Mouse (Mus musculus): ENCODE measurements around the gene Lhpp.

Gene Lhpp

DNA sequence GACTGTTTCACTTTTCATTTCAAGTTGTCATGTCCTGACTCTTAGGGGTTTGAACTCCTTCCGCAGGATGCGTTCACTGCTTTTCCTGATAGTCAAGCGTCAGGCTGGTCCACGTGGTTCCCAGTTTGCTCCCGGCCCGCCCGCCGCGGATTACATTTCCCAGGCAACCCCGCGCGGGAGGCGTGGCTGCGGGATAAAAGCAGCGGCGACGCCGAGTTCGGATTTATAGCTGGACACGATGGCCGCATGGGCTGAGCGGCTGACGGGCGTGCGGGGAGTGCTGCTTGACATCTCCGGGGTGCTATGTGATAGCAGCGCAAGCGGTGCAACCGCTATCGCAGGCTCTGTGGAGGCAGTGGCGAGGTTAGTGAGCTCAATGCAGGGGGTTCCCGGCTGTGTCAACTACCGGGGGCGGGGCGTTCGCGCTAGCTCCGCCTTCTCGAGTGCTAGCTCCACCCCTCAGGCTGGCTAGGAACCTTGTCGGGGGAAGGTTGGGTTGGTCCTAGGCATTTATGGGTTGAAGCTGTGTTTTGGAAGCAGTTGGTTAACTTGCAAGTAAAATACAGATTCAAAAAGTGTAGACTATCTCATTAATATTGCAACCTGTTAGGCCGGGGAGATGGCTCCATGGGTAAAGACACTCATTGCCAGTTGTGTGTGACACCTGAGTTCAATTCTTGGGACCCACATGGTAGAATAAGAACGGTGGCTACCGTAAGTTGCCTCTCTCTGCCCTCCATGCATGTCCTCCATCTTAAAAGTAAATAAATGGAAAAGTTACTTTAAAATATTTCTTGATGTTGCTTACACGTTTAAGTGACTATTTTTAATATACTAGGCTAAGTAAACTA is at the start of gene Lhpp:
Gene Lhpp (plus strand): TSS at position 171 of the 851 bp plus-strand sequence.
- DNase-seq (ENCODE audit: inconsistent age in 2 of 2, low spot score in 1 of 2), result peak; percentile 90 to 96

DNA sequence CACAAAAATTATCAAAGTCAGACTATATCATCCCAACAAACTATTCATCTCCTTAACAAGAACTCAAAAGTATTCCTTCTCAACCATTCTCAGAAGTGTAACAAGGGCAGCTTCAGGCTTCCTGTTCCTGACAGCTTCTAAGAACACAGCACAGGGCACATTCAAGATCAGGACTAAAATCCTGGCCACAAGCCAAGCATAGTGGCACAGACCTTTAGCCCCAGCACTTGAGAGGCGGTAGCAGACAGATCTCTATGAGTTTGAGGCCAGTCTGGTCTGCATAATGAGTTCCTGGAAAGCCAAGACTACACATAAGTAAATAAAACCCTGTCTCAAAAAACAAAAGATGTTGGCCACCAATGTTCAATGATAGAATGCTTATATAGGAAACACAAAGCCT is 44.6 kb upstream of the Lhpp start:
- no peak for DNase-seq (ENCODE audit: inconsistent age in 2 of 2, low spot score in 1 of 2)

DNA sequence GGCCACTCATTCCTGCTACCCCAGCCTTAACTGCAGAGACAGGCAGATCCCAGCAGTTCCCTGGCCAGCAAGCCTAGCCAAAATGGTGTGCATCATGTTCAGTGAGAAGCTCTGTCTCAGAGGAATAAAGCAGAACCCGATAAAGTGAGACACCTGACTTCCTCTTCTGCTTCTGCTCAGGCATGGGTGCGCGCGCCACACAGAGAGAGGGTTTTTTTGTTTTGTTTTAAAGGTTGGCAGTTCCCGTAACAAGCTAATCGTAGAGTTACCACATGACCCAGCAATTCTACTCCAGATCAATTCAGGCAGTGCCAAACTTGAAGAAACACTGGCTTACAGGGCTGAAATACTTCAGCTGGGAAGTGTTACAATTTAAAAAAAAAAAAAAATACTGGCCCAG is 41.6 kb upstream of the Lhpp start:
- DNase-seq (ENCODE audit: inconsistent age in 2 of 2, low spot score in 1 of 2), result no peak

DNA sequence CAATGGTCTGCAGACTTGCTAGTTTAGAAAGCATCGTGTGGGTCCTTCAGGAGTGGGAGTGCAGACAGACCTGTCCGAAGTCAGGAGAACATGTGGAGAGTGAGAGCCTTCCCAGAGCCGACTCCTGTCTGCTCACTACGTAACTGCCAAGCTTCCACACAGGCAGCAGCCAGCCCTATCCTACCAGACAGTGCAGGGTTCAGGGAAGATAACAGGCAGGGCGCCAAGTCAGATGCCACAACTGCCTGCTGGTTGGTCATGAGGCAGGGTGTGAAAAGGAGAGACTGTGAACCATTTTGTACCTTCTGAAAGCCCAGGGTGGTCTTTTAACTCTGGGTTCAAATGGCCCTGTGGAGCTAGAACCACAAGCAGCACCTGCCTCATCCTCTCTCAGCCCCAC is 40.4 kb upstream of the Lhpp start:
- peak in 1 of 2 experiments; percentile 24 for DNase-seq (ENCODE audit: inconsistent age in 2 of 2, low spot score in 1 of 2)

DNA sequence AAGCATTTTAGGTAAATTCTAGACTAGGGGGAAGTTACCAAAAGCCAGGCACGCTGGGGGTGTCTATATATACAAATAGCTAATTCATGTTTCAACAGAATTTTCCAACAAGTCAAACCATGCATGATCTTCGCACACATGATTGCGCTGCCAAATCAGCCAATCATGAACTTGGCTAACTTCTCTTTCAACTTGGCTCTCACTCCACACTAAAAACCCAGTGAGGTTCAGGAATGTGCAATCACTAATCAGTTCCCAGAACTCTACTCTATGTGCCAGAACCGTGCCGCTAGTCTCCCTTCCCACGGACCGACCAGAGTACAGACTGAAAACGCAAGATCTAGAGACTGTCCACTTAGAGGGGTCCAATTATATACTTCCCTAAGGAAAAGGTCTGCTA is 39.0 kb upstream of the Lhpp start:
- peak in 1 of 2 experiments; percentile 53 for DNase-seq (ENCODE audit: inconsistent age in 2 of 2, low spot score in 1 of 2)

DNA sequence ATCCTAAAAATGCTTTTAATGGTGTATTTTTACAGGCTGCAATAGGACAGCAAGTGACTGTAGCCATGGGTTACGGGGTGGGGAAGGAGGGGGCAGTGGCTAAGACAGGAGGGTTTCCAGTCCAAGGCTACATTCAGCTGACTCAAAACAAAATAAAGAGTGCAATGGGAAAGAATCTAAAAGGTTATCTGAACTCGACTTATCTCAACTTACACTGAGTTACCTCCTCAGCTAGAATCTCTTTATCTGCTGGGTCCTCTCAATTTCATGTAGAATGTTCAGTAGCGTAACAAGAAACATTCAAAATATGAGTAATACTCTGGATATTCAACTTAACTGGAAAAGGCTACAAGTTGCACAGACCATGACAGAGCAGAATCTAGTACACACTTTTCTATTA is 37.7 kb upstream of the Lhpp start:
- DNase-seq (ENCODE audit: inconsistent age in 2 of 2, low spot score in 1 of 2), result no peak

DNA sequence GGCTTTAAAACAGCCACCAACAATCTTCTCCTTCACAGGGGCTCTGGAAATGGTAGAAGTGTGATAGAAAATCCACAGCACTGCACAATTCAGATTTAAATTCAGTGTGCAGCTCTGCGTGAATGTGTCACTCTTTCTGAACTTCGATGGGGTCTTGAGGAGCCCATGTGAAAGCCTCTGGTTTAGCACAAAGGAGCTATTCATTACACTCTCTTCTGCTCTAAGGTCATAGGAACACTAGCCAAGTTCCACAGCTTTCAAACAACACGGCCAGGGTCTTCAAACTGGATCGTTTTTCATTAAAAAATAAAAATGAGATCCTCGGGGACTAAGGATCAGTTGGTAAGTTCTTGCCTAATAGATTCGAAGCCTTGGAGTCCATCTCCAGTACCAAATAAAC is 37.2 kb upstream of the Lhpp start:
- DNase-seq (ENCODE audit: inconsistent age in 2 of 2, low spot score in 1 of 2), result no peak

DNA sequence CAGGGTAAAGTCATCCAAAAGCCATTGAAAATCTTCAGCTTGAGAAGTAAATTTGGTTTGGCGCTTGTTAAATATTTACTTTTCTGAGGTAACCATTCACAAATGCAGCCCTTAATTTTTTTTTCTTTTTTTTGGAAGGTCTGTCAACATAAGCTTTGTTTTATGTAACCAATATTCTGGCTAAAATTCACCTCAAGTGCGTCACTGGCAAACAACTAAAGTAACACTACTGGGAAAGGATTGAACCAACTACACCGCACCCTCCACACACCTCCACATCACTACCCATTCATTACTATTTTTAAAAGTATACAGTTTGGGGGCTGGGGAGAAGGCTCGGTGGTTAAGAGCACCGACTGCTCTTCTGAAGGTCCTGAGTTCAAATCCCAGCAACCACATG is 35.8 kb upstream of the Lhpp start:
- DNase-seq (ENCODE audit: inconsistent age in 2 of 2, low spot score in 1 of 2), result no peak

DNA sequence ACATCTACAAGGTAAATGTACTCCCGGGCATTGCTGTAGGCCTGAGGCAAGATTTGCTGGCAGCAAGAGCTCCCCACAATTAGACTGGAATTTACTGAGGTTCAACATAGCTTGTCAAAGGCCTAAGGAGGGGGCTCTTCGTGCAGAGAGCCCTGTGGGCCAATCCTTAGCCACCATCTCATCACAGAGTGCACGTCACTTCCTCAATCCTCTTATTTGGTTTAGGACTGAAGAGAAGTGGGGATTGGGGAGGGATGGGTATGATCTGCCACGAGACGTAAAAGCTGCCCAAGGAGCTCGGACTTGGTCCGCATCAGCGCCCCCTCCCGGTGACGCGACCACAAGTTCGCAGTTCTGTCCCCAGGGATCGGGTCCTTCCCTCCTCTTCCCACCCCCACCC is 34.8 kb upstream of the Lhpp start:
- DNase-seq (ENCODE audit: inconsistent age in 2 of 2, low spot score in 1 of 2), result peak; percentile 85 to 92

DNA sequence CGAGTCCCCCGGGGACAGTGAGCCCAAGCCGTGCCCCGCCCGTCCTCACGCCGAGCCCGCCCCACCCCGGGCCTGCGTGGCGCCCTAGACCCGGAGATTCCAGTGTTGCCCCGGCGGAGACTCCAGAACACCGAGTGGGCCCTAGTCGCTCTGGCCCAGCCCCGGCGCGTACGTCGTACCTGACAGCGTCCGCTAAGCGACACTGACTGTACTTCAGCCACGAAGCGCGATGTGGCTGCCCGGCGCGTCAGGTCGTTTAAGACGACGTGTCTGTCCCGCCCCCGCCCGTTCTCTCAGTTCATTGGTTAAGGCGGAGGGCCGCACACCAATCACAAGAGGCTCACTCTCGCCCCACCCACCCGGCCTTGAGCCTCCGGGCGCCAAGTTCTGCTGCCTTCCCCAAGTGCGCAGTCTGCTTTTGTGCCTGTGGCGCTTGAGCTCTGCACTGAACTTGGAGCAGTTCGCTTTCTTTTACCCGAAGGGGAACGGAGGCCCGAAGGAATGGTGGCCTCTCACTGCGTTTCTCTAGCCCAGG is 34.3 kb upstream of the Lhpp start, which contains the start of gene Oat:
Gene Oat (minus strand): TSS at position 283 of the 535 bp plus-strand sequence.
- DNase-seq (ENCODE audit: inconsistent age in 2 of 2, low spot score in 1 of 2), result peak; percentile 96 to 99

DNA sequence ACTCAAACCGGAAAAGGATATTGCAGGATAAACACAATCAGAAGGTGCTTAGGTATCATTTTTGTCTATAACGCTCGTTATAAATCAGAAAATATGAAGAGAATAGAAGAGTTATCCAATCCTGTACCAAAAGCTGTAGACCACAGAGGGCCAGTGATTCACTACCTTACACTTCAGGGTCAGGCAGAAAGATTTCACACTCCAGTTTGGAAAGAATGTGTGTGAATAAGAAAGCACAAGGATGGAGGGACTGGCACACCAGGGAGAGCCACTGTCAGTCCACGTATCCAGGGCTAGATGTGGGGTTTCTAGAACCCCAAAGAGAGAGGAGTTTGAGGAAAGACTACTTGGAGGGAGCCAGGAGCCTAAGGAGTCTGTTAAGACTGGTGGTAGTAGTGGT is 33.5 kb upstream of the Lhpp start:
- peak in 1 of 2 experiments; percentile 69 for DNase-seq (ENCODE audit: inconsistent age in 2 of 2, low spot score in 1 of 2)

DNA sequence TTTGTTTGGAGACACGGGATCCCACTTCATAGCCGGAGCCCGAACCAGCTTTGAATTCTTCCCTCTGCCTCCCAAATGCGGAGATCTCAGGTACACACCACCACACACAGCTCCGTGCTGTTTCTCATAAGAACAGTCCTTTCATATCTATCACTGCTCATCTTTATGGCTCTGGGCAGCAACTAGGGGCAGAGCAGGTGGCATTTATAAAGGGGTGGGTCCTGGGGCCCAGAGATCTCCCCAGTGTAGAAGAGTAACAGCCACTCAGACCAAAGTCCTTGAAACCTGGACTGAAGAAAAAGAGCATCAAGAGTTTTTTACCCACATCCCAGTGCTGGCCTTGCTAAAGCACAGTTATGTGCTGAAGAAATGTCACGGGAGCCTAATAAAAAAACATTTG is 29.9 kb upstream of the Lhpp start:
- no peak for DNase-seq (ENCODE audit: inconsistent age in 2 of 2, low spot score in 1 of 2)

DNA sequence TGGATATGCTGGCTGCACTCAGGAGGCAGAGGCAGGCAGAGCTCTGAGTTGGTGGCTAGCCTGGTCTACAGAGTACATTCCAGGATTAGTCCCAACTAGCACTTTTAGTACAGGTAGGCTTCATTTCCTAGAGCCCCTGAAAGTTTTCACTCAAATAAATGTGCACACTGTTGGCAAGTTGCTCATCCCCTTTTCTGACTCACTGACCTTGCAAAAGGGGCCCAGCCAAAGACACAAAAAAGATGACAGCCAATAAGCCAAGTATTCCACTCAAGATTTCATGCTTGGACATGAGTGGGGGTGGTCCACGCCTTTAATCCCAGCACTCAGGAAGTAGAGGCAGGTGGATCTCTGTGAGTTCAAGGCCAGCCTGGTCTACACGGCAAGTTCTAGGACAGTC is 29.0 kb upstream of the Lhpp start:
- DNase-seq (ENCODE audit: inconsistent age in 2 of 2, low spot score in 1 of 2), result peak; percentile 42 to 78

DNA sequence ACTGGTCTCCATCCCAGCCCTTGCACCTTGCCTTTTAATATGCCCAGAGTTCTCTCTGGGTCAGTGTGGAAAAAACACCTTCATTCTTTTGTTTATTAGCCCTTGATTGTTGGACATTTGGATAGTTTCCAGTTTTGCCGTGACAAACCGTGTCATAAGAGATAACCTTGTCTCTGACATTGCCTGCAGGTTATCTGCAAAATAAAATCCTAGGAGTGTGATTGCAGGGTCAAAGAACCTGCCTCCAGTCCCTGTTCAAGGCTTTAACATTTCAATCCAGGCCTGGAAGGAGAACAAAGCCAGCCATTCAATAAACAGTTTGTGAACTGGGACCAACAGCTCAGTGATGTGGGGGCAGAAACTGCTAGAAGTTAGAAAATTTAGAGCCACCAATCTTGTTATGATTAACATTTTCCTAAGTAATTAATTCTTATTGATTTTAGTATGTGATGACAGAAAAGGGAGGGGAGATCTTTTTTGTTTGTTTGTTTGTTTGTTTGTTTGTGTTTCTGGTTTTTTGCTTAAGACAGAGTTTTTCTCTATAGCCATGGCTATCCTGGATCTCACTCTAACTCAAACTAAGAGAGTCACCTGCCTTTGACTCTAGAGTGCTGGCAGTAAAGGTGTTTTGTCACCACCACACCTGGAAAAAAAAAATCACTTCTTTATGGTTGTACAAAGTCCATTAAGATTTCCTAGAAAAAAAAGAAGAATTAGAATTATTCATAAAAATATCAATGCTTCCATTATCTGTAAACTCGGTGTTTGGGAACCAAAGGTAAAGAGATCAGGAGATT is 24.5 kb upstream of the Lhpp start:
- DNase-seq (ENCODE audit: inconsistent age in 2 of 2, low spot score in 1 of 2), result no peak

DNA sequence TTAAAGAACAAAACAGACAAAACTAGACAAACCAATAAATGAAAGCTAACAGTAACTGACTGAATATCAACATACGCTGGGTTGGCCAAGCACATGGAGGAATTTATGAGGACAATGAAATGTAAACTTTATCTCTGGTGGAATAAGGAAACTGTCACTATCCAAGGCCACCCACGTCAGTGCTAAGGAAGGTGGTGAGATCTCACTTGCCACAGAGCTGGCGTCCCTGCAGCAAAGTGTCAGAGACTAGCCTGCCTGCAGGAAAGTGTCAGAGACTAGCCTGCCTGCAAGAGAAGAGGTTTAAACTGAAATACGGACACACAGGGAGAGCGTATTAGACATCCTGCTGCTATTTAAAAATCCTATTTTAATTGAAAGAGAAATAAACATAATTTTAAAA is 23.3 kb upstream of the Lhpp start:
- DNase-seq (ENCODE audit: inconsistent age in 2 of 2, low spot score in 1 of 2), result no peak

DNA sequence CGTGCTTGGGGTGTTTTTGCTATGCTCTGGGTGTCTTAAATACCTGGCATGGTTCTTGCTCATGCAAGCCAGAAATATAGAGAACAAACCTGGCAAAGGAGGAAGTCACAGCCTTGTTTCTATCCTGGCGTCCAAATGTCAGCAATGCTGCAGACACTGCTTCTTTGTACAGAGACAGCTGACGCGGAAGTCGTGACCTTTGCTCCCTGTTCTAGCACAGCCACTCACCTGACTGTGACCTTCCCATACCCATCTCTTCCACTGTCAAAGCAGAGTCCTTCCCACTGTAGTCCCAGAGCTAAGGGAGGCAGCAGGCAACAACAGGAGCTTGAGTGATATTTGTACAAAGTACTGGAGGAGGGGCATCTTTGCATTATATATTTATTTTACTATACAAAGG is 20.8 kb upstream of the Lhpp start:
- no peak for DNase-seq (ENCODE audit: inconsistent age in 2 of 2, low spot score in 1 of 2)

DNA sequence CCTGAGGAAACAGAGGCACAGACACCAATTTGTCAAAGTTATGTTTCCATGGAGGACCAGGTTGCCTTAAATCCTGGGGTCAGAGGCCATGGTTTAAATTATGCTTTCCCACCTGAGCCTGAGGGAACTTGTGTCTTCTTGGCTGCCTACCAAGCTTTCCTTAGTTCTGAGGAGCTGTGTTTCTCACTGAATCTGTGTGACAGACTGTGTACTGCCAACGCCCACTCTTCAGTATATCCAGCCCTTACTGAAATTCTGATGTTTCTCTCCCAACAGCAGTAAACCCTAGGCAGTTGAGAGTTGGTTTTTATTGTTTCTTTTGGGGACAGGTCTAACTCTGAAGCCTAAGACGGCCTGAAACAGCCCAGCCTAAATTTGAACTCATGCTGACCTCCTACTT is 16.7 kb upstream of the Lhpp start:
- DNase-seq (ENCODE audit: inconsistent age in 2 of 2, low spot score in 1 of 2), result no peak

DNA sequence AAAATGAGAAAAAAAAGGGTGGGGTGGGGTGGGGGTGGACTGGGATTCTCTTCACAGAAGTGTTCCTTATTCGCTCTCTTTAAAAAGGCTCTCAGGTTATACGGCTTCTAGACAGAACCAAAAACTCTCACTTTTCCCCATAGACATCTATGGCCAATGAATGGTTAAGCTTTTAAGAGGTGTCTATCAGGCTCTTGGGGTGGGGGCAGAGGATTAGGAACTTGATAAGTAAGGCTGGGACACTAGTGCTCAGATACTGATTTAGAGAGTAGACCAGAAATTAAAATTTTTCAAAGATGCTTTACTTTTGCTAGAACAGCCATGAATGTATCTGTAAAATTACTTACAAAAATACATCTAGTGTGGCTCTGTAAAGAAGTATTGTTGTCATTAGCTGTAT is 16.1 kb upstream of the Lhpp start:
- no peak for DNase-seq (ENCODE audit: inconsistent age in 2 of 2, low spot score in 1 of 2)

DNA sequence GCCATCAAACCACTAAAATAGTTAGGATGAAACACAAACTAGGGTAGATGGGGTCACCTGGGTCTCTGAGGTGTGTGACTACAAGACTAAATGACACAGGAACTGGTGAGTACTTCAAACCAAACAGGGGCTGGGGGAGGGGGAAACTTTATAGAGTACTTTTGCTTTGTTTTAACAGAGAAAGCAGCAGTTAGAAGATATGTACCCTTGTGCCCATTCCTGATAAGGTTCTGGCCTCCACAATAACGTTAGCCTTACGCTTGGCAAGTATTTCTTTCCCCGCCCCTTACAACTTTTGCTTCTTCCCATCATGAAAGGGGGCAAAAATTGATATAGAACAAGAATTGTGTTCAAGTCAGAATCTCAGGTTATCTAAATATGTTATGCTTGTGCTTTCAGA is 14.7 kb upstream of the Lhpp start:
- DNase-seq (ENCODE audit: inconsistent age in 2 of 2, low spot score in 1 of 2), result no peak

DNA sequence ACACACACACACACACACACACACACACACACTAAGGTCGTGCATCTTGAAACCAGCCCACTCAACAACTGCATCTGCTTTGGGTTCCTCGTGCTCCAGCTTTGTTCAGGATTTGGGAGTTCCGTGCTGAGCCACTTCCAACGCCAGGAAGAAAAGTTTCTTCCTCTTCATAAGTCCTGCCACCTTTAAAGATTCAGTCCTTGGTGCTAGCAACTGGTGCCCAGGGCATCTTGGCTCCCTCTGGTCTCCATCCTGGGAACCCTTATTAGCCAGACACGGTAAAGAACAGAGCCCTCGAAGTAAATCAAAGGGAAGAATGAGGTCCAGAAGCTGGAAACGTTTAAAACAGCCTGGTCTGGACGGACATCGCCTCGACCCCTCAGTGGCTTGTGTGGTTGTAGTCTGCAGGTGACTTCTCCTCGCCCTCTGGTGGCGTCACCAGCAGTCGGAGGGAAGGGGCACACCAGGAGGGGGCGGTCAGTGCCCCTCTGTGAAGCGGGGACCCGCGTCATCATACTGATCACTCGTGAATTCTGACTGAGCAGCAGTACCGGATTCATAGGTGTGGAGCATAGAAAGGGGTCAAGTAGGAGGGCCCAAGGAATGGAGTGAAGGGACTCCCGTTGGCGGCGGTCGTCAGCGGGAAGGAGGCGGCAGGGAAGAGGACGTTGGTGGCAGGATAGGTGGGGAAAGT is 13.7 kb upstream of the Lhpp start:
- no peak for DNase-seq (ENCODE audit: inconsistent age in 2 of 2, low spot score in 1 of 2)

DNA sequence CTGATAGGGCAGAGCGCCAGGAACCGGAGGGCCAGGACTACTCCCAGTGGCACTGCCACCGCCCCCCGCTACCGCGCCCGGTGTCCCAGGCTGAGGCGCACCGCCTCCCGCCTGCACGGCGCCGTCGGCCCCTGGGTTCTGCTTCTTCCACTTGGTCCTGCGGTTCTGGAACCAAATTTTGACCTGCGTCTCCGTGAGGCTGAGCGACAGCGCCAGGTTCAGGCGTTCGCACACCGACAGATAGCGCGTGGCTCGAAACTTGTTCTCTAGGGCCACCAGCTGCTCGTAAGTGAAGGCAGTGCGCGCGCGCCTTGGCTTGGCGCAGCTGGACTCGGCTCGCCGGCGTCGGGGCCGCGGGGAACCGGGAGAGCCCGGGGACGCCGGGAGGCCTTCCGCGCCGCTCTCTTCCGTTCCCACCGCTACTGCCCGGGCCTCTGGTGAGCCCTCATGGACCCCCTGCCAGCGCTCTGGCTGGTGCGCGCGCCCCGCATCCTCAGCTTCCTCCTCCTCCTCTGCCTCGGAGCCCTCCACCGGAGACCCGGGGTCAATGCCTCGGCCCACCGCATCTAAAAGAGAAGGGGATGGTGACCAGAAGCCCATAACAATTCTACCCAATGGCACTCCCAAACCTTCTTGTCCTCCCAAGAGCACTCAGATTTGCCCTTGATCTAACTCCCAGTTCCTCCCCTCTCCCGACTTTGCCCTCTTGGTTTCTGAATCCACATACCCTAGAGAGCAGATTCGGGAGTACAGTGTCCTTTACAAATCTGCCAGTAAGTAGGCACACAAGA is 13.0 kb upstream of the Lhpp start:
- no peak for DNase-seq (ENCODE audit: inconsistent age in 2 of 2, low spot score in 1 of 2)

All from adrenal gland, adult (tissue).